Mouse (Mus musculus) B cell, adult 2 months (primary cell): Measurements from ENCODE around the gene Sf3a1.
"Not testable (repeated sequence)": the region's sequence is repeated elsewhere in the genome, so short reads cannot be mapped to it uniquely, and the experiment has no call there.

Source experiments
- DNase-seq, 2 experiments: peaks; one replicate each; pipeline ENCODE4 v3.0.0; 2022

The Sf3a1 gene

GRCm38 (mm10) chr11:4138964-4139363, 21.2 kb upstream of the Sf3a1 start:
- no peak for DNase-seq

GRCm38 (mm10) chr11:4141505-4141904, 18.6 kb upstream of the Sf3a1 start:
- no peak for DNase-seq

GRCm38 (mm10) chr11:4142352-4142751, 17.8 kb upstream of the Sf3a1 start:
- no peak for DNase-seq

GRCm38 (mm10) chr11:4143281-4144062, 16.7 kb upstream of the Sf3a1 start:
- no peak for DNase-seq

- no peak for DNase-seq
Observed at GRCm38 (mm10) chr11:4146381-4146780, 13.8 kb upstream of the Sf3a1 start.

- no peak for DNase-seq
Observed at GRCm38 (mm10) chr11:4147098-4147497, 13.1 kb upstream of the Sf3a1 start.

GRCm38 (mm10) chr11:4148120-4148519, 12.0 kb upstream of the Sf3a1 start:
- no peak for DNase-seq

GRCm38 (mm10) chr11:4148536-4149156, 11.5 kb upstream of the Sf3a1 start:
- no peak for DNase-seq

GRCm38 (mm10) chr11:4149886-4150285, 10.3 kb upstream of the Sf3a1 start:
- no peak for DNase-seq

GRCm38 (mm10) chr11:4153694-4154093, 6.5 kb upstream of the Sf3a1 start:
- DNase-seq: no peak

GRCm38 (mm10) chr11:4155641-4156040, 4.5 kb upstream of the Sf3a1 start:
- DNase-seq: no peak

- no peak for DNase-seq
Observed at GRCm38 (mm10) chr11:4158676-4159075, 1.5 kb upstream of the Sf3a1 start.

GRCm38 (mm10) chr11:4160758-4161480, 769 bp downstream of the Sf3a1 start:
- DNase-seq: peak; percentile 12 to 16

- no peak for DNase-seq
Observed at GRCm38 (mm10) chr11:4164701-4165100, 4.6 kb downstream of the Sf3a1 start.

GRCm38 (mm10) chr11:4166467-4167090, 6.4 kb downstream of the Sf3a1 start:
- DNase-seq: no peak

- DNase-seq: no peak
Observed at GRCm38 (mm10) chr11:4174586-4174985, 14.4 kb downstream of the Sf3a1 start.

GRCm38 (mm10) chr11:4177716-4178115, 17.6 kb downstream of the Sf3a1 start:
- DNase-seq: no peak

- DNase-seq: no peak
Observed at GRCm38 (mm10) chr11:4182061-4182460, 21.9 kb downstream of the Sf3a1 start.

GRCm38 (mm10) chr11:4183511-4183910, 23.4 kb downstream of the Sf3a1 start:
- no peak for DNase-seq

- DNase-seq: peak; percentile 23 to 35
Observed at GRCm38 (mm10) chr11:4184251-4184952, 24.3 kb downstream of the Sf3a1 start.

- DNase-seq: not testable (repeated sequence)
Observed at GRCm38 (mm10) chr11:4185480-4185879, 25.3 kb downstream of the Sf3a1 start.

GRCm38 (mm10) chr11:4186486-4187317, 26.6 kb downstream of the Sf3a1 start, which contains the start of gene Tbc1d10a:
Gene Tbc1d10a, plus strand, starts transcription at chr11:4186789.
- peak; percentile 98 for DNase-seq
